Mouse (Mus musculus): Measurements from ENCODE around the gene Olfr354. TPM values are rescaled to one million over a fixed set of nuclear protein-coding genes. Genes with fewer than 3 reads are reported as not detected.

Olfr354 gene
- not detected in 2 replicates for polyA plus RNA-seq (2014; fragmentation: Nextera tagmentation; extraction: Ambion mirVana)

GRCm38 (mm10) chr2:36905380-36905779, at the start of gene Olfr354:
TSS of gene Olfr354 (plus strand) at chr2:36905680.
- Histone ChIP-seq H3K27me3 (ENCODE audit: control insufficient read depth, insufficient read depth, low read length) (no peaks in the 10 kb centered on the region), H3K9me3 (ENCODE audit: control insufficient read depth, low read length) (peaks cover 8% of the 10 kb centered on the region; the same call in 1 of the 2 replicates), H3K36me3 (ENCODE audit: control insufficient read depth, insufficient read depth, low read length) (no peaks in the 10 kb centered on the region), H3K4me3 (ENCODE audit: low read length) (no peak within 1 kb of the TSS), H3K9ac (ENCODE audit: low read depth, low read length) (no peak within 1 kb of the TSS), H3K4me2 (replicated peaks; ENCODE audit: low read depth, low read length) (no peak within 1 kb of the TSS), H3K27ac (ENCODE audit: low read depth, low read length) (no peak within 1 kb of the TSS), H3K4me1 (ENCODE audit: control insufficient read depth, insufficient read depth, low read length) (no peaks in the 10 kb centered on the region)
- no peak for ATAC-seq (ENCODE audit: low FRiP score, low TSS enrichment)

- Histone ChIP-seq H3K9me3 (ENCODE audit: control insufficient read depth, low read length) (no peaks in the 10 kb centered on the region), H3K36me3 (ENCODE audit: control insufficient read depth, insufficient read depth, low read length) (no peaks in the 10 kb centered on the region), H3K4me3 (ENCODE audit: low read length) (no peak within 1 kb of the TSS), H3K27me3 (ENCODE audit: control insufficient read depth, insufficient read depth, low read length) (no peaks in the 10 kb centered on the region), H3K4me2 (replicated peaks; ENCODE audit: low read depth, low read length) (no peak within 1 kb of the TSS), H3K9ac (ENCODE audit: low read depth, low read length) (no peak within 1 kb of the TSS), H3K4me1 (ENCODE audit: control insufficient read depth, insufficient read depth, low read length) (no peaks in the 10 kb centered on the region), H3K27ac (ENCODE audit: low read depth, low read length) (no peak within 1 kb of the TSS)
- no peak for ATAC-seq (ENCODE audit: low FRiP score, low TSS enrichment)
- WGBS: 85% methylated on average over 1 of the region's 1 CpGs
These were observed 42.9 kb upstream of the Olfr354 start, which contains the start of gene Olfr351 for GRCm38 (mm10) chr2:36862560-36862959. TSS of gene Olfr351 (minus strand) at chr2:36862660.

DNA sequence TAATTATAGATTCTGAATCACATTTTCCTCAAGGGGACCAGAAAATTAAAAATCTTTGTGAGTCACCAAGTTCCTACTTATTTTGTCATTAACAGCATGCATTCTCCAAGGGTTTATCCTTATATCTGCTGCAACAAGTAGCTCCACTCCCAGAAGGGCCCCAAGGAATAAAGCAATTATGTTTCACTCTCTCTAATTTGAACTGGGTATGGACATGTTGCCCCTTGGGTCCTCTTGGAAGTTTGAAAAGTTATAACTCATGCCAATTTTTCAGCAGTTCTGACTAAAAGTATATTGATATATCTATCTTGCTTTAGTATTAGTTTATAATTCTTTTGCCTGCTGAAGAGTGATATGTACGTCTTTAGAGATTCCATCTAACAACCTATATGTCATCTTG, 37.3 kb upstream of the Olfr354 start, which contains the start of gene Olfr352:
Gene Olfr352, plus strand, starts transcription at position 301 of the 400 bp plus-strand sequence.
- Histone ChIP-seq H3K27me3 (ENCODE audit: control insufficient read depth, insufficient read depth, low read length) (no peaks in the 10 kb centered on the region), H3K4me1 (ENCODE audit: control insufficient read depth, insufficient read depth, low read length) (no peaks in the 10 kb centered on the region), H3K4me3 (ENCODE audit: low read length) (no peak within 1 kb of the TSS), H3K4me2 (replicated peaks; ENCODE audit: low read depth, low read length) (no peak within 1 kb of the TSS), H3K27ac (ENCODE audit: low read depth, low read length) (no peak within 1 kb of the TSS), H3K9me3 (ENCODE audit: control insufficient read depth, low read length) (0 out of 2 replicates have a peak, but pooled peaks cover 3% of the 10 kb centered on the region), H3K36me3 (ENCODE audit: control insufficient read depth, insufficient read depth, low read length) (no peaks in the 10 kb centered on the region), H3K9ac (ENCODE audit: low read depth, low read length) (no peak within 1 kb of the TSS)
- no peak for ATAC-seq (ENCODE audit: low FRiP score, low TSS enrichment)
- 91% methylated on average over 1 of the region's 1 CpGs for WGBS

DNA sequence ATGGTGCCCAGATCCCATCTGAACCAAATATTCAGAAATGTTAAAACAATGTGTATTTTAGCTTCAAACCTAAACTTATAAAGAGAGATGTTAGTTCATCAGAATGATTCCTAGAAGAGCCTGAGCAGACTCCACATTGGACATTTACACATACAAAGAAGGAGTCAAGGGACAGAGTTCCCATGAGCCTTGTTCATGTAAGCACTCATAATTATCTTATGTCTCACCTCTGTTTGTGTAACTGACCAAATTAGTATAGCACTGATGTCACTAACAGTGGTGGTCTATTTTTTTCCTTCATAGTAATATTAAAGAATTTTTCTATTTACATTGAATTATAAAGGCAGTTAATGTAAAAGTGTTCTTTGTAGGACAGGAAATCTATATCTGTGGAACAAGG, 12.6 kb upstream of the Olfr354 start, which contains the start of gene Olfr353:
Gene Olfr353, minus strand, starts transcription at position 101 of the 400 bp plus-strand sequence.
- Histone ChIP-seq H3K27me3 (ENCODE audit: control insufficient read depth, insufficient read depth, low read length) (no peaks in the 10 kb centered on the region), H3K4me2 (replicated peaks; ENCODE audit: low read depth, low read length) (no peak within 1 kb of the TSS), H3K27ac (ENCODE audit: low read depth, low read length) (no peak within 1 kb of the TSS), H3K9me3 (ENCODE audit: control insufficient read depth, low read length) (peaks cover 4% of the 10 kb centered on the region; the same call in 1 of the 2 replicates), H3K4me3 (ENCODE audit: low read length) (no peak within 1 kb of the TSS), H3K9ac (ENCODE audit: low read depth, low read length) (no peak within 1 kb of the TSS), H3K4me1 (ENCODE audit: control insufficient read depth, insufficient read depth, low read length) (no peaks in the 10 kb centered on the region), H3K36me3 (ENCODE audit: control insufficient read depth, insufficient read depth, low read length) (no peaks in the 10 kb centered on the region)
- no peak for ATAC-seq (ENCODE audit: low FRiP score, low TSS enrichment)

DNA sequence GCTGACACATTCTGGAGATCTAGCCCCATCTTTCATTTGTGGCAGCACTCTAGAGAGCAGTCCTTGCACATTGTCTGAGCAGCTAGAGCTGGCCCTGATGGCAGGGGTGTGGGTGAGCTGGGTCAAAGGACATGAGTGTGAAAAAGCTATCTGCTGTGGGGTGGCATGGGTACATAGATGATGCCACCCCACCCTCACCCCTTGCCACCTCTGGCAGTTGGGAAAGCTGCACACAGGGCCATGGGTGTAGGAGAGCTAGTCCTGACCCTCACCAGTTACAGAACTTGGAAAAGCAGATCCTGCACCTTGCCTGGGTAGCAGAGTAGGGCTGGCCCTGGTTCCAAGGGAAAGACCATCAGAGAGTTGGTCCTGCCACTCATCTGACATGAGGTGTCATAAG, 8.4 kb upstream of the Olfr354 start:
- Histone ChIP-seq H3K27me3 (ENCODE audit: control insufficient read depth, insufficient read depth, low read length) (no peaks in the 10 kb centered on the region), H3K4me2 (replicated peaks; ENCODE audit: low read depth, low read length) (no peak overlapping the region), H3K4me3 (ENCODE audit: low read length) (no peak overlapping the region), H3K36me3 (ENCODE audit: control insufficient read depth, insufficient read depth, low read length) (no peaks in the 10 kb centered on the region), H3K9ac (ENCODE audit: low read depth, low read length) (no peak overlapping the region), H3K27ac (ENCODE audit: low read depth, low read length) (no peak overlapping the region), H3K9me3 (ENCODE audit: control insufficient read depth, low read length) (peaks cover 4% of the 10 kb centered on the region; the same call in 1 of the 2 replicates), H3K4me1 (ENCODE audit: control insufficient read depth, insufficient read depth, low read length) (no peaks in the 10 kb centered on the region)
- no peak for ATAC-seq (ENCODE audit: low FRiP score, low TSS enrichment)

GRCm38 (mm10) chr2:36928797-36929196, 23.3 kb downstream of the Olfr354 start, which contains the start of gene Olfr355:
TSS of gene Olfr355 (minus strand) at chr2:36928897.
- no peak for ATAC-seq (ENCODE audit: low FRiP score, low TSS enrichment)
- H3K9ac ChIP-seq (ENCODE audit: low read depth, low read length): no peak within 1 kb of the TSS
- no peaks in the 10 kb centered on the region for H3K27me3 ChIP-seq (ENCODE audit: control insufficient read depth, insufficient read depth, low read length)
- H3K36me3 ChIP-seq (ENCODE audit: control insufficient read depth, insufficient read depth, low read length): no peaks in the 10 kb centered on the region
- no peak within 1 kb of the TSS for H3K4me2 ChIP-seq (replicated peaks; ENCODE audit: low read depth, low read length)
- no peak within 1 kb of the TSS for H3K27ac ChIP-seq (ENCODE audit: low read depth, low read length)
- H3K4me1 ChIP-seq (ENCODE audit: control insufficient read depth, insufficient read depth, low read length): no peaks in the 10 kb centered on the region
- H3K4me3 ChIP-seq (ENCODE audit: low read length): no peak within 1 kb of the TSS
- H3K9me3 ChIP-seq (ENCODE audit: control insufficient read depth, low read length): peaks cover 9% of the 10 kb centered on the region; the same call in 1 of the 2 replicates

- Histone ChIP-seq H3K9me3 (ENCODE audit: control insufficient read depth, low read length) (0 out of 2 replicates have a peak, but pooled peaks cover 4% of the 10 kb centered on the region), H3K9ac (ENCODE audit: low read depth, low read length) (no peak within 1 kb of the TSS), H3K27me3 (ENCODE audit: control insufficient read depth, insufficient read depth, low read length) (no peaks in the 10 kb centered on the region), H3K36me3 (ENCODE audit: control insufficient read depth, insufficient read depth, low read length) (no peaks in the 10 kb centered on the region), H3K4me1 (ENCODE audit: control insufficient read depth, insufficient read depth, low read length) (no peaks in the 10 kb centered on the region), H3K4me2 (replicated peaks; ENCODE audit: low read depth, low read length) (no peak within 1 kb of the TSS), H3K27ac (ENCODE audit: low read depth, low read length) (no peak within 1 kb of the TSS), H3K4me3 (ENCODE audit: low read length) (no peak within 1 kb of the TSS)
- WGBS: 92% methylated on average over 2 of the region's 2 CpGs
- no peak for ATAC-seq (ENCODE audit: low FRiP score, low TSS enrichment)
These were observed 31.3 kb downstream of the Olfr354 start, which contains the start of gene Olfr356 for GRCm38 (mm10) chr2:36936821-36937220. TSS of gene Olfr356 (plus strand) at chr2:36937121.

Other genes with a start within 250 kb of the Olfr354 start
- not detected in 2 replicates for gene Olfr346, start 219.9 kb upstream of the Olfr354 start, polyA plus RNA-seq (2014; fragmentation: Nextera tagmentation; extraction: Ambion mirVana)
- gene Olfr347, start 173.8 kb upstream of the Olfr354 start, polyA plus RNA-seq (2014; fragmentation: Nextera tagmentation; extraction: Ambion mirVana): not detected in 2 replicates
- not detected in 2 replicates for gene Olfr348, start 121.4 kb upstream of the Olfr354 start, polyA plus RNA-seq (2014; fragmentation: Nextera tagmentation; extraction: Ambion mirVana)
- gene Olfr50, start 115.1 kb upstream of the Olfr354 start, polyA plus RNA-seq (2014; fragmentation: Nextera tagmentation; extraction: Ambion mirVana): not detected in 2 replicates
- gene Olfr3, start 88.6 kb upstream of the Olfr354 start, polyA plus RNA-seq (2014; fragmentation: Nextera tagmentation; extraction: Ambion mirVana): not detected in 2 replicates
- not detected in 2 replicates for gene Olfr350, start 59.4 kb upstream of the Olfr354 start, polyA plus RNA-seq (2014; fragmentation: Nextera tagmentation; extraction: Ambion mirVana)
- not detected in 2 replicates for gene Olfr351, start 43.0 kb upstream of the Olfr354 start, polyA plus RNA-seq (2014; fragmentation: Nextera tagmentation; extraction: Ambion mirVana)
- gene Olfr352, start 37.2 kb upstream of the Olfr354 start, polyA plus RNA-seq (2014; fragmentation: Nextera tagmentation; extraction: Ambion mirVana): not detected in 2 replicates
- gene Olfr353, start 12.7 kb upstream of the Olfr354 start, polyA plus RNA-seq (2014; fragmentation: Nextera tagmentation; extraction: Ambion mirVana): not detected in 2 replicates
- not detected in 2 replicates for gene Olfr355, start 23.2 kb downstream of the Olfr354 start, polyA plus RNA-seq (2014; fragmentation: Nextera tagmentation; extraction: Ambion mirVana)
- not detected in 2 replicates for gene Olfr356, start 31.4 kb downstream of the Olfr354 start, polyA plus RNA-seq (2014; fragmentation: Nextera tagmentation; extraction: Ambion mirVana)
- gene Olfr357, start 88.1 kb downstream of the Olfr354 start, polyA plus RNA-seq (2014; fragmentation: Nextera tagmentation; extraction: Ambion mirVana): not detected in 2 replicates
- not detected in 2 replicates for gene Olfr358, start 103.7 kb downstream of the Olfr354 start, polyA plus RNA-seq (2014; fragmentation: Nextera tagmentation; extraction: Ambion mirVana)
- not detected in 2 replicates for gene Olfr360, start 160.1 kb downstream of the Olfr354 start, polyA plus RNA-seq (2014; fragmentation: Nextera tagmentation; extraction: Ambion mirVana)
- not detected in 2 replicates for gene Olfr361, start 183.6 kb downstream of the Olfr354 start, polyA plus RNA-seq (2014; fragmentation: Nextera tagmentation; extraction: Ambion mirVana)
- not detected in 2 replicates for gene Olfr362, start 212.2 kb downstream of the Olfr354 start, polyA plus RNA-seq (2014; fragmentation: Nextera tagmentation; extraction: Ambion mirVana)
- gene Olfr364-ps1, start 233.6 kb downstream of the Olfr354 start, polyA plus RNA-seq (2014; fragmentation: Nextera tagmentation; extraction: Ambion mirVana): not detected in 2 replicates

Data from kidney, embryonic 14.5 days (tissue).